ENCODE assay signal across 12 mouse cellular contexts in the genomic region with DNA sequence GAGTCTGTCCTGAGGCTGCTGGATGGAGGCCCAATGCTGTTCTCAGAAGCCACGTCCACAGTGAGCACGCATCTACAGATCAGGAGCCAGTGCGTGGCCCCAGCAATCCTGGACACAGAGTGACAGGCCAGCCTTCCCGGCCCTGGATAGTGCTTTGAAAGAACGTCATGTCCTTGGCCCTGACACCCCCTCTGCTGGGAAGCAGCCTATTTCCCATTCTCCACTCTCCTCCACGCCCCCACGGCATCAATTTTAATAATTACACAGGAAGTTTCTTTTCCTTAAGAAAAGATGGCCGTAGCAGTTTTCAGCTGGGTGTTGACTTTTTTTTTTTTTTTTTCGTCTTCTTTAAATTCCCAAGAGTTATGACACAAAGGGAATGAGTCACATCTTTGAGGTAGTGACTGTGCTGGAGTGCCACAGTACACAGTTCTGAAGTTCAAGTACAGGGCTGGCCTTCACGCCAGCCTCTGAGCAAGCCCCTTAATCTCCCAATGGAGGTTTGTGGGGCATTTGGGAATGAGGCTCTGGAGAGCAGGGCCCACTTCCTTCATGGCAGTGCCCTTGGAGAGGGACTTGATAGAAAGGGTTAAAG.
DNase-seq lines count a peak whose midpoint lies in the region; ATAC-seq and TF ChIP-seq lines count a peak whose summit lies in the region.
"Had no signal": no experiment of that assay in that cellular context is flagged by ENCODE, and none has a peak within 500 bp of the region (broad histone marks: within the 10 kb centered on the region; RNA-seq: fewer than 3 reads in every experiment).

No protein-coding gene starts in this region.

- peak; percentile 15 for DNase-seq in kidney, adult 9 months
- no peak for DNase-seq in kidney, adult 18-20 months
- DNase-seq in CH12.LX (ENCODE audit: extremely low read depth) = no peak
- DNase-seq in heart, adult 9 months (ENCODE audit: low spot score in 2 of 2) = peak; percentile 47 to 56
- peak; percentile 47 for DNase-seq in lung, postnatal 14 days
- DNase-seq in thymus, adult 2 months = no peak
- DNase-seq: cerebellum, adult 2 months; thymus, postnatal 25 days had no signal

- in situ Hi-C loops in CH12.LX (cut with MboI; ENCODE audit: low pct_ligation_motif_present, low pct_unique_long_range_greater_than_20kb, low sequenced_read_pairs) = no loop called here

- H3K9ac ChIP-seq in CH12.LX (ENCODE audit: insufficient read depth, low read depth) = no peak overlapping the region
- no peak overlapping the region for H3K9ac ChIP-seq in midbrain, embryonic 15.5 days

- no peak for ATAC-seq in midbrain, embryonic 15.5 days (replicated peaks)
- ATAC-seq: hindbrain, postnatal 0 days had no signal

- H3K27me3 ChIP-seq in CH12.LX (replicated peaks) = no peaks in the 10 kb centered on the region
- no peaks in the 10 kb centered on the region for H3K27me3 ChIP-seq in midbrain, embryonic 15.5 days (replicated peaks)
- no peaks in the 10 kb centered on the region for H3K27me3 ChIP-seq in thymus, adult 2 months (ENCODE audit: control insufficient read depth, insufficient read depth, low read length)

- no peak overlapping the region for H3K27ac ChIP-seq in CH12.LX (ENCODE audit: insufficient read depth, low read depth)
- no peak overlapping the region for H3K27ac ChIP-seq in midbrain, embryonic 15.5 days
- H3K27ac ChIP-seq in thymus, adult 2 months (ENCODE audit: control insufficient read depth, insufficient read depth, low read length) = no peak overlapping the region
- H3K27ac ChIP-seq: hindbrain, postnatal 0 days; limb, embryonic 10.5 days had no signal

- no peak for TF ChIP-seq EP300 in CH12.LX (IDR thresholded peaks at IDR 0.05; ENCODE audit: low read length)

- H3K4me1 ChIP-seq in CH12.LX (ENCODE audit: control insufficient read depth in 1 of 2, insufficient read depth in 2 of 2) = peaks cover 10 to 63% of the 10 kb centered on the region in 2 experiments
- H3K4me1 ChIP-seq in midbrain, embryonic 15.5 days = no peaks in the 10 kb centered on the region
- no peaks in the 10 kb centered on the region for H3K4me1 ChIP-seq in thymus, adult 2 months (replicated peaks; ENCODE audit: control insufficient read depth, insufficient read depth, low read length)

- peaks cover 44% of the 10 kb centered on the region for H3K79me2 ChIP-seq in CH12.LX (replicated peaks; ENCODE audit: control insufficient read depth, extremely low read depth, insufficient read depth, poor library complexity, severe bottlenecking)

- H3K4me3 ChIP-seq in CH12.LX (replicated peaks in 1 of 3; ENCODE audit: low read depth in 2 of 3, low read length in 2 of 3, poor library complexity in 1 of 3) = no peak overlapping the region
- H3K4me3 ChIP-seq in midbrain, embryonic 15.5 days = no peak overlapping the region
- no peak overlapping the region for H3K4me3 ChIP-seq in thymus, adult 2 months (ENCODE audit: control insufficient read depth, insufficient read depth, low read length)
- H3K4me3 ChIP-seq: limb, embryonic 10.5 days had no signal

- no peak for TF ChIP-seq CTCF in CH12.LX (conservative IDR thresholded peaks at IDR 0.05 in 1 of 2, IDR thresholded peaks at IDR 0.05 in 1 of 2; ENCODE audit: low read depth in 2 of 2, low read length in 2 of 2)
- no peak for TF ChIP-seq CTCF in thymus, adult 2 months (IDR thresholded peaks at IDR 0.05; ENCODE audit: borderline replicate concordance, control insufficient read depth, extremely low read depth, insufficient read depth, low read length, poor library complexity)

- TF ChIP-seq POLR2A in CH12.LX (IDR thresholded peaks at IDR 0.05; ENCODE audit: low read depth, low read length) = 0 out of 2 replicates have a peak, but pooled peaks have one; percentile 21
- TF ChIP-seq POLR2A in thymus, adult 2 months (IDR thresholded peaks at IDR 0.05; ENCODE audit: control insufficient read depth, extremely low read depth, insufficient read depth, low read length, poor library complexity) = no peak

- WGBS in midbrain, embryonic 15.5 days = 84% methylated on average over 10 of the region's 10 CpGs
- 94% methylated on average over 10 of the region's 10 CpGs for WGBS in thymus, adult 2 months

- peaks cover 17% of the 10 kb centered on the region for H3K9me3 ChIP-seq in CH12.LX (replicated peaks; ENCODE audit: low read length)
- no peaks in the 10 kb centered on the region for H3K9me3 ChIP-seq in midbrain, embryonic 15.5 days
- H3K9me3 ChIP-seq: G1E; limb, embryonic 10.5 days had no signal

- no peak for TF ChIP-seq RAD21 in CH12.LX (IDR thresholded peaks at IDR 0.05; ENCODE audit: low read depth, low read length)

- H3K4me2 ChIP-seq in CH12.LX (ENCODE audit: insufficient read depth, low read depth, poor library complexity, severe bottlenecking) = no peak overlapping the region
- H3K4me2 ChIP-seq in midbrain, embryonic 15.5 days = no peak overlapping the region

- peaks cover 77 to 99% of the 10 kb centered on the region in 2 experiments for H3K36me3 ChIP-seq in CH12.LX (replicated peaks in 1 of 2; ENCODE audit: control insufficient read depth in 1 of 2, insufficient read depth in 1 of 2, low read length in 1 of 2)
- no peaks in the 10 kb centered on the region for H3K36me3 ChIP-seq in midbrain, embryonic 15.5 days (replicated peaks)
- H3K36me3 ChIP-seq in thymus, adult 2 months (ENCODE audit: control insufficient read depth, insufficient read depth, low read length) = no peaks in the 10 kb centered on the region

- dilution Hi-C loops in CH12.LX (cut with MboI; ENCODE audit: extremely low pct_ligation_motif_present, extremely low pct_unique_long_range_greater_than_20kb, low sequenced_read_pairs) = no loop called here

TF ChIP-seq in CH12.LX, 34 proteins besides CTCF, POLR2A, EP300 and RAD21:
- TF ChIP-seq ZC3H11A (IDR thresholded peaks at IDR 0.05; ENCODE audit: low read depth, low read length) (no peak), CHD1 (IDR thresholded peaks at IDR 0.05; ENCODE audit: low read depth, low read length) (no peak), JUN (IDR thresholded peaks at IDR 0.05; ENCODE audit: insufficient read depth, low read depth, low read length) (no peak), NELFE (IDR thresholded peaks at IDR 0.05; ENCODE audit: low read depth, low read length) (no peak), SIN3A (IDR thresholded peaks at IDR 0.05; ENCODE audit: low read length) (no peak), ZNF384 (IDR thresholded peaks at IDR 0.05; ENCODE audit: low read depth, low read length) (peak; percentile 9; the same call in 1 of the 2 replicates)

Comparison
In these comparisons a context has a peak if more than half of its experiments do, and no peak if none do; other contexts are left out.
1. DNase-seq: peak in kidney, adult 9 months (single experiment), heart, adult 9 months (2 of 2) and lung, postnatal 14 days (single experiment); none in kidney, adult 18-20 months (single experiment), CH12.LX (single experiment) and thymus, adult 2 months (single experiment).